Mouse (Mus musculus) heart, embryonic 15.5 days (tissue): ENCODE data around the gene Gm49383. TPM values are rescaled to one million over a fixed set of nuclear protein-coding genes. Genes with fewer than 3 reads are reported as not detected.

Experiments
- ATAC-seq: fragments of 200-750 bp; cut with Nextera tagmentation; replicated peaks from 2 replicates; pipeline ENCODE4 v1.8.0; 2017; ENCODE audit warnings: low read depth, moderate TSS enrichment; ENCODE audit not compliant: insufficient number of reproducible peaks, insufficient read depth, low FRiP score
- H3K27ac ChIP-seq: fragments of 300-500 bp; sonication (generic); 2 replicates; pipeline ENCODE4 v1.5.1; 2015; ENCODE audit warnings: mild to moderate bottlenecking, inconsistent platforms
- H3K27me3 ChIP-seq: fragments of 300-500 bp; sonication (generic); 2 replicates; pipeline ENCODE4 v1.6.1; 2015; ENCODE audit warnings: inconsistent platforms
- H3K36me3 ChIP-seq: fragments of 300-500 bp; sonication (generic); 2 replicates; pipeline ENCODE4 v1.6.1; 2015; ENCODE audit warnings: mild to moderate bottlenecking, inconsistent platforms
- H3K4me1 ChIP-seq: fragments of 300-500 bp; sonication (generic); replicated peaks from 2 replicates; pipeline ENCODE4 v1.6.1; 2015; ENCODE audit warnings: inconsistent platforms
- H3K4me2 ChIP-seq: fragments of 300-500 bp; sonication (generic); 2 replicates; pipeline ENCODE4 v1.6.1; 2015; ENCODE audit warnings: inconsistent platforms, mild to moderate bottlenecking, moderate library complexity
- H3K4me3 ChIP-seq: fragments of 300-500 bp; sonication (generic); 2 replicates; pipeline ENCODE4 v1.5.1; 2015; ENCODE audit warnings: mild to moderate bottlenecking, inconsistent platforms
- H3K9ac ChIP-seq: fragments of 300-500 bp; sonication (generic); 2 replicates; pipeline ENCODE4 v1.6.1; 2015; ENCODE audit warnings: mild to moderate bottlenecking, inconsistent platforms
- H3K9me3 ChIP-seq: fragments of 300-500 bp; sonication (generic); replicated peaks from 2 replicates; pipeline ENCODE4 v1.6.1; 2016; ENCODE audit warnings: inconsistent platforms
- WGBS: fragments of 180-500 bp; shearing (Covaris S2); methylation state at CpG from one replicate; pipeline ENCODE4 v1.1.7; 2015; ENCODE audit warnings: mixed read lengths; 5-methylcytosine and 5-hydroxymethylcytosine counted together
- polyA plus RNA-seq: library from polyadenylated mRNA; unstranded; fragments of >200 nt; fragmentation: Nextera tagmentation; extraction: Ambion mirVana; gene quantifications from 2 replicates; pipeline ENCODE4 v1.2.1, GENCODE M21; 2015

Gm49383 gene
- polyA plus RNA-seq, 1 experiment from 2014 or later, result 14.3 TPM

- no peaks in the 10 kb centered on the region for H3K9me3 ChIP-seq
- H3K9ac ChIP-seq, result no peak overlapping the region
- H3K27me3 ChIP-seq, result no peaks in the 10 kb centered on the region
- H3K4me1 ChIP-seq, result peaks cover 5% of the 10 kb centered on the region; the same call in 1 of the 2 replicates
- ATAC-seq, result no peak
- H3K36me3 ChIP-seq, result peaks cover 34% of the 10 kb centered on the region
- H3K4me3 ChIP-seq, result no peak overlapping the region
- WGBS, result 81% methylated on average over 3 of the region's 3 CpGs
- no peak overlapping the region for H3K27ac ChIP-seq
- no peak overlapping the region for H3K4me2 ChIP-seq
Observed at GRCm38 (mm10) chr12:69215000-69215785, 18.3 kb upstream of the Gm49383 start.

- Histone ChIP-seq H3K27ac (no peak overlapping the region), H3K9ac (no peak overlapping the region), H3K4me2 (no peak overlapping the region), H3K4me3 (no peak overlapping the region), H3K36me3 (peaks cover 34% of the 10 kb centered on the region), H3K9me3 (no peaks in the 10 kb centered on the region), H3K27me3 (no peaks in the 10 kb centered on the region), H3K4me1 (peaks cover 5% of the 10 kb centered on the region; the same call in 1 of the 2 replicates)
- ATAC-seq, result no peak
- 95% methylated on average over 7 of the region's 7 CpGs for WGBS
Observed at GRCm38 (mm10) chr12:69214393-69214792, 17.5 kb upstream of the Gm49383 start.

DNA sequence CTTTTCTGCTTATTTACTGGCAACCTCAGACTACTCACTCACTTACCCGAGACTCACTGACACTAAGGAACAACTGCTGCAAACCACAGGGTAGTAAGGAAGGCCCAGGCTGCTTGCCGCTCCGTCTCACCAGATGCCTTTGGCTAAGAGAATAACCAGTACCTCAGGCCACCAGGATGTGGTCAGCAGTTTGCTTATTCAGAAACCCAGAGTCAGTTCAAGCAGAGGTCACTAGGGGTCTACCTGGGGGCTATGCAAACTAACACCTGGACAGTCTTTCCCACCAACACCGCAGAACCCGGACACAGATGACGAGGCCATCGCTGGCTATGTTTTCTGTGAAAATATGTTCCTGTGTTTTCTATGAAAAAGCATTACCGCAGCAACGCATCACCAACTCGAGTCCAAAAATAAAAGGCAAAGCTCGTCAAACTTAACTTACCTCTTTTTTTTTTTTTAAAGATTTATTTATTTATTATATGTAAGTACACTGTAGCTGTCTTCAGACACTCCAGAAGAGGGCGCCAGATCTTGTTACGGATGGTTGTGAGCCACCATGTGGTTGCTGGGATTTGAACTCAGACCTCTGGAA is 16.4 kb upstream of the Gm49383 start:
- H3K27me3 ChIP-seq, result no peaks in the 10 kb centered on the region
- H3K4me1 ChIP-seq, result peaks cover 5% of the 10 kb centered on the region; the same call in 1 of the 2 replicates
- no peak overlapping the region for H3K9ac ChIP-seq
- H3K4me3 ChIP-seq, result no peak overlapping the region
- no peak overlapping the region for H3K27ac ChIP-seq
- no peak for ATAC-seq
- WGBS, result 92% methylated on average over 13 of the region's 13 CpGs
- H3K9me3 ChIP-seq, result no peaks in the 10 kb centered on the region
- peaks cover 39% of the 10 kb centered on the region for H3K36me3 ChIP-seq
- no peak overlapping the region for H3K4me2 ChIP-seq

DNA sequence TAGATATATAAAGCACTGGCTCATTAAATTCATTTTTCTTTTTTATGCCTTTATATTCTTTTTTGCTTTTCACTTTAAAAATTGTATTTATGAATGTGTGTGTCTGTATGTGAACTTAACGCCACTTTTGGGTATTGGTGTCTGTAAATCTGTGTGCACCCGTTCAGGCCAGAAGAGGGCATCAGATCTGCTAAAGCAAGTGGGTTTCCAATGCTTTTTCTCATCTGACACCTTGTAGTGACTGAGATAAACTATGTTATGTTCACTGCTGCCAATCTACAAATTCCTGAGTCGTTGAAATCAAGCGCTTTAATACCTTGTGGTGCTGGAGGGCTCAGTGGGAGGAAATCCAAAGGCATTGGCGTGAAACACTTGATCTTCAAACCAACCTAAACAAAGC is 14.2 kb upstream of the Gm49383 start:
- Histone ChIP-seq H3K36me3 (peaks cover 40% of the 10 kb centered on the region), H3K4me2 (no peak overlapping the region), H3K4me3 (no peak overlapping the region), H3K27me3 (no peaks in the 10 kb centered on the region), H3K4me1 (peaks cover 5% of the 10 kb centered on the region; the same call in 1 of the 2 replicates), H3K9ac (no peak overlapping the region), H3K9me3 (no peaks in the 10 kb centered on the region), H3K27ac (0 out of 2 replicates have a peak overlapping the region, but pooled peaks have one; percentile 18)
- ATAC-seq, result 0 out of 2 replicates have a peak, but pooled peaks have one; percentile 35
- WGBS, result 44% methylated on average over 5 of the region's 5 CpGs

- ATAC-seq, result no peak
- no peak overlapping the region for H3K4me2 ChIP-seq
- H3K27me3 ChIP-seq, result no peaks in the 10 kb centered on the region
- 84% methylated on average over 18 of the region's 18 CpGs for WGBS
- H3K4me1 ChIP-seq, result peaks cover 5% of the 10 kb centered on the region; the same call in 1 of the 2 replicates
- no peaks in the 10 kb centered on the region for H3K9me3 ChIP-seq
- H3K4me3 ChIP-seq, result no peak overlapping the region
- H3K9ac ChIP-seq, result no peak overlapping the region
- peaks cover 40% of the 10 kb centered on the region for H3K36me3 ChIP-seq
- 0 out of 2 replicates have a peak overlapping the region, but pooled peaks have one; percentile 12 for H3K27ac ChIP-seq
Observed at GRCm38 (mm10) chr12:69210056-69210979, 13.4 kb upstream of the Gm49383 start.

DNA sequence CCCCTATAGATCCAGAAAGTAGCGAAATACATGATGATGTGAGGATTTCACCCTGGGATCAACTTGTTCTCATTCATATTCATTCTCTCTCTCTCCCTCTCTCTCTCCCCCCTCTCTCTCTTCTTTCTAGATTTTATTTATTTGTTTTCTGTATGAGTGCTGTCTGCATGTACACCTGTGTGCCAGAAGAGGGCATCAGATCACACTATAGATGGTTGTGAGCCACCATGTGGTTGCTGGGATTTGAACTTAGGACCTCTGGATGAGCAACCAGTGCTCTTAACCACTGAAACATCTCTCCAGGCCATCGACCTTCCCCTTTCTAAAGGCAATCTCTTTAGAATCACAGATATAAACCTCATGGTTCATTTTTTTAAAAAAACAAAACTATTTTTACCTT is 11.6 kb upstream of the Gm49383 start:
- ATAC-seq, result no peak
- Histone ChIP-seq H3K9me3 (no peaks in the 10 kb centered on the region), H3K4me1 (peaks cover 5% of the 10 kb centered on the region; the same call in 1 of the 2 replicates), H3K9ac (no peak overlapping the region), H3K27ac (no peak overlapping the region), H3K4me2 (no peak overlapping the region), H3K27me3 (no peaks in the 10 kb centered on the region), H3K36me3 (peaks cover 31% of the 10 kb centered on the region), H3K4me3 (no peak overlapping the region)
- WGBS, result 88% methylated on average over 2 of the region's 2 CpGs

DNA sequence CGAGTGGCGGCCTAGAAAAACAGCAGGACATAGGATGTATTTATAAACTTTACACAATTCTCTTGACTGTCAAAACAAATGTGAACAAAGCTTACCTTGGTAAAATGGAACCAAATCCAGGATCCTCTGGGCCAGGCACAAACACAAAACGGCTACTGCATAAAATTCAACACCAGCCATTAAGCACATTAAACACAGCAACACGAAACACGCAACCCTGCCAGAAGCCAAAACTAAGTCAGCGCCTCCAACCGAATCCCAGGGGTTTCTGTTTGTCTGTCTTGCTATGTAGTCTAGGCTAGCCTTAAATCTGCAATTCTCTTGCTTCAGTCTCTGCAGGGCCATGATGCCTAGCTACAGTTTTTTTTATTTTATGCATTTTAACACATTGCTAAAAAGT is 11.0 kb upstream of the Gm49383 start:
- Histone ChIP-seq H3K4me3 (no peak overlapping the region), H3K4me2 (no peak overlapping the region), H3K4me1 (peaks cover 5% of the 10 kb centered on the region; the same call in 1 of the 2 replicates), H3K9ac (no peak overlapping the region), H3K9me3 (no peaks in the 10 kb centered on the region), H3K36me3 (peaks cover 27% of the 10 kb centered on the region), H3K27ac (no peak overlapping the region), H3K27me3 (no peaks in the 10 kb centered on the region)
- no peak for ATAC-seq
- 90% methylated on average over 7 of the region's 7 CpGs for WGBS

DNA sequence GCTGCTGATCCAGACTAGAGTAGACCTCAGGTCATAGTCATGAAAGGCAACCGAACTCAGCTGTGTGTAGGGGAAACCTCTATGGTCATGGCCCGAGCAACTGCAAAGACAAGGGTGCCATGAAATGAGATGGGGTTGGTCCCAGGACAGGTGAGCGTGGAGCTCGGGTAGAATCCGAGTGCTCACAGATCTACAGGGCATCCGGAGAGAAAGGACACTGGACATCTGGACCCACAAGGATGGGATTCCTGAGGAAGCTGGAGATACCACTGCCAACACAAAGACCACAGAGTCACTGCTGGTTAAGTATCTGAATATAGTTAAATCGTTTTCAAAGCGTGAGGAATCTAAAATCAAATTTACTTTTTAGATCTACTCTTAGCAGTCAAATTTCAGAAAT is 10.5 kb upstream of the Gm49383 start:
- no peaks in the 10 kb centered on the region for H3K9me3 ChIP-seq
- 91% methylated on average over 8 of the region's 8 CpGs for WGBS
- no peak overlapping the region for H3K4me3 ChIP-seq
- H3K4me2 ChIP-seq, result no peak overlapping the region
- H3K9ac ChIP-seq, result no peak overlapping the region
- H3K36me3 ChIP-seq, result peaks cover 25% of the 10 kb centered on the region
- no peaks in the 10 kb centered on the region for H3K27me3 ChIP-seq
- no peak for ATAC-seq
- H3K27ac ChIP-seq, result no peak overlapping the region
- H3K4me1 ChIP-seq, result peaks cover 5% of the 10 kb centered on the region; the same call in 1 of the 2 replicates

- Histone ChIP-seq H3K9ac (no peak within 1 kb of the TSS), H3K9me3 (no peaks in the 10 kb centered on the region), H3K4me3 (no peak within 1 kb of the TSS), H3K4me2 (no peak within 1 kb of the TSS), H3K27me3 (no peaks in the 10 kb centered on the region), H3K27ac (no peak within 1 kb of the TSS), H3K4me1 (peaks cover 3% of the 10 kb centered on the region; the same call in 1 of the 2 replicates), H3K36me3 (peaks cover 33% of the 10 kb centered on the region)
- ATAC-seq, result no peak
- 85% methylated on average over 16 of the region's 16 CpGs for WGBS
Observed at GRCm38 (mm10) chr12:69204052-69204833, 7.3 kb upstream of the Gm49383 start, which contains the start of gene Gm49384. TSS of gene Gm49384 (minus strand) at chr12:69204267.

- Histone ChIP-seq H3K4me1 (peaks cover 23% of the 10 kb centered on the region), H3K9me3 (no peaks in the 10 kb centered on the region), H3K27ac (no peak overlapping the region), H3K4me3 (no peak overlapping the region), H3K4me2 (peak overlapping the region; percentile 94), H3K27me3 (no peaks in the 10 kb centered on the region), H3K9ac (no peak overlapping the region), H3K36me3 (peaks cover 18% of the 10 kb centered on the region)
- no peak for ATAC-seq
Observed at GRCm38 (mm10) chr12:69198985-69199384, 2.1 kb upstream of the Gm49383 start.
